Mouse (Mus musculus) c-Kit-positive CD71-negative TER-119-negative erythroid progenitor cells, embryonic 14.5 days (primary cell): ENCODE measurements around the gene St8sia1.

Experiments
- DNase-seq: peaks from one replicate; pipeline ENCODE4 v3.0.0-alpha.2; 2013; ENCODE audit warnings: low read depth

St8sia1 gene

GRCm38 (mm10) chr6:142823008-142823787, 141.1 kb downstream of the St8sia1 start:
- no peak for DNase-seq

DNA sequence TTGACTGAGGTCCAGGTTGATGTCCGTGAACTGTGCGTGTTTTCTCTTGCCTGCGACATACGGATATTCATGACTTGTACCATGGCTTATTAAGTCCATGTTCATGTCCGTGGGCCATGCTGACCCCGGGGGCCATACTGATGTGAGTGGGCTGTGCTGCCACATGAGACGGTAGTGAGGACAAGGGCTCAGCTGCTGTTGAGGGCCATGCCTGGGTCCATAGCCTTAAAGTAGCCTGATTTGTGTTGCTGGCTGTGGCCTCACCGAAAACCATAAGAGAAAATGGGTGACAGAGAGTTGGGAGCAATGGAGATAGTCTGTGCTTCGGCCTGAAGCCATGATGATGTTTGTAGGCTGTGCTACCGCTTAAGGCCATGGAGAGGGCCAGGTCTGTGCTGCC, 145.9 kb downstream of the St8sia1 start:
- no peak for DNase-seq

DNA sequence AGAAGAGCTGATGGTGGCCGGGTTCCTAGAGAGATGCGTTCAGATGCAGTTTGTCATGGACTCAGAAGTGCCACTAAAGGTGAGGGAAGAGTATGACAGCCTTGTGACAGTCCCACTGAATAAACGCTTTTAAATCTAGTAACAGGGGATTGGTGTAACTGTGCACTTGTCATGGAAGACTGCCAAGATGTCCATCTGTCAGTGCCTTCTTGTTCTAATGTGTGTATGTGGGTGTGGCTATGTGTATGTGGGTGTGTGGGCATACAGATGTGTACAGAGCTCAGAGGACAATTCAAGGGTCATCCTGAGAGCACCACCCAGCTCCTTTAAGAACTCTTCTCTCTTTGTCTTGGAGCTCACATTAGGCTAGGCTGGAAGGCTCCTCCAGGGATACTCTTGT, 148.7 kb downstream of the St8sia1 start:
- DNase-seq = no peak

DNA sequence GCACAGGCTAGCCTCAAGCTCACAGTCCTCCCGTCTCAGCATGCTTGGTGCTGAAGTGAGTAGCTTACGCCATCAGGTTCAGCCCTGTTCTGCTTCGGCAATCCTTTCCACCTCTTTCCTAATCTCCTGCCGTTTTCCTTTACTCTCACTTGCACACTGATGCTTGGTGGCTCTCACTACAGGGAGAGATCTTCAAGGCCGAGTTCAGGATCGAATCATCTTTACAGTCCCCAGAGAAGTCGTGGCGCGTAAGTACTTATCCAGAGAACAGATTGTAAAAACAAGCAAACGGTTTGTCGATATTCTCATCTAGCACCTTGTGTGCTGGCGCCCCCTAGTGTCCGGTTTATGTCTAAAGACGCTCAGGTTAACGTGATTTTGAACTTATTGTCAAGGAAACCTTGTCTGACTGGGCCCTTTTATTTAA, 149.7 kb downstream of the St8sia1 start:
- DNase-seq = peak; percentile 80

DNA sequence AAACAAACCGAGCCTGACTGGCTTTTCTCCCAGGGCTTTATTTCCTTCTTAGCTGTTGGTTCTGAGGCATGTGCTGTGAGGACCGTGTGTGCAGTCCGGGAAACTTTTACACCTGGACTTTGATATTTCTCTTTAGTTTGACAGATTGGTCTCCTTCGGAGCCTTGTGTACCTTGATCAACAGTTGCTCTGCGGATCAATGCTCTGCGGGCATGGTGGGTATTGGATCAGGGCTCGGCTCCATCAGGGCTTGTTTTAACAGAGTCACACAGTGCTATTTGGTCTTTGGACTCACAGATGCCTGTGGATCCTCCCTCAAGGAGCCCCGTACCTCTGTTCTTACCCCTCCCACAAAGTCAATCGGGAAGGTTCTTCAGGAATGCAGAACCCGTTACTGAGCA, 150.2 kb downstream of the St8sia1 start:
- no peak for DNase-seq

DNA sequence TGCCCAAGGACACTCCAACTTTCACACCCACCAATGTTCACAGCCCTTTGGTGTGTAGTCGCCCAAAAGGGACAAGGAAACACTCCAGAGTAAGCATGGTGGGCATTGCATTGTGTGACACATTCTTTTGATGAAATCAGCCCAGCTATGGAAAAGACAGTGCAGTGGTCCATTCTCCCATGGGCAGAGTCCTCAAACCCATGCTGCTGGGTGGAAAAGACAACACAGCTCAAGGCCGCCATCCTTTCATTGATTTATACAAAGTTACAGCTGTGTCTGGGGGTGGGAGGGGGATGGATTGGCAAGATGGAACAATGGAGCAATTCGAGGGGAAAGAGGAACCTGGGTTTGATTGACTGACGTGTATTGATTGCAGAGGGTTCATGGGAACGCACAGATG, 151.3 kb downstream of the St8sia1 start:
- DNase-seq = no peak

DNA sequence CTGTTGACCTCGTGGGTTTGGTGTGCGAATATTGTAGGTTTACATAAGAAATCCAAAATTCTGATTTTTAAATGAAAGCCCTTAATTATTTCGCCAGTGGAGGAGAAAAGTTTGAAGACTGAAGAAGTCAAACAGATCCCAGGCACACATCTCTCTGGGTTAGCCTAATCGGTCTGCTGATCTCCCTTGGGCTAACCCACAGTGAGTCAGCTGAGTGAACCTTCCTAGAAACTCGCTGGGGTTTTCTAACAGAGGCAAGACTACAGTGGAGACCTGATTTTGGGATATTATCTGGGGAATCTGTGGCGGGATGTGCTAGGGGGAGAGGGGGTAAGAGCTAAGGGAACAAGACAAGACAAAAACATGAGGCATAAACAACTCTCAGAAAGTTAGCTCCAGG, 154.0 kb downstream of the St8sia1 start:
- DNase-seq = no peak

GRCm38 (mm10) chr6:142809373-142810098, 154.7 kb downstream of the St8sia1 start:
- DNase-seq = no peak

- no peak for DNase-seq
Observed at GRCm38 (mm10) chr6:142806326-142806725, 157.9 kb downstream of the St8sia1 start.

DNA sequence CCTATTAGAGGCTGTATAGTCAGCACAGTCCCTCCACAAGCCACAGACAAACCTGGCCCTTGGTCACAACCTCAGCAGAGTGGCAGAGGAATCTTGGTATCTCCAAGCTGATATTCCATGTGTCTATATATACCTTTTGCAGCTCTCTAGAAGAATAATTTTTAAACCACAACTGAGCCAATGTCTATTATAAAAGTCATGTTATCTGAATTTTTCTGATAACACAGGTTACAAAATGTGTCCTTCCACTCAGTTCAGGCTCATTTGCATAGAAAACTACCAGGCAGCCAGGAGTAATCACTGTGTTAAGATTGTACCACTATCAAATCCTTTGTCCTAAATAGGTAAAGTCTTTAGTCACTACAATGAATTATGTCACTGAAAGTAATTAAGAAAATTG, 159.8 kb downstream of the St8sia1 start, which contains the start of gene Sult6b2:
Sult6b2 (minus strand) TSS at position 101 of the 400 bp plus-strand sequence.
- DNase-seq = no peak

GRCm38 (mm10) chr6:142802617-142803525, 161.4 kb downstream of the St8sia1 start:
- no peak for DNase-seq

GRCm38 (mm10) chr6:142801687-142802086, 162.6 kb downstream of the St8sia1 start:
- no peak for DNase-seq

DNA sequence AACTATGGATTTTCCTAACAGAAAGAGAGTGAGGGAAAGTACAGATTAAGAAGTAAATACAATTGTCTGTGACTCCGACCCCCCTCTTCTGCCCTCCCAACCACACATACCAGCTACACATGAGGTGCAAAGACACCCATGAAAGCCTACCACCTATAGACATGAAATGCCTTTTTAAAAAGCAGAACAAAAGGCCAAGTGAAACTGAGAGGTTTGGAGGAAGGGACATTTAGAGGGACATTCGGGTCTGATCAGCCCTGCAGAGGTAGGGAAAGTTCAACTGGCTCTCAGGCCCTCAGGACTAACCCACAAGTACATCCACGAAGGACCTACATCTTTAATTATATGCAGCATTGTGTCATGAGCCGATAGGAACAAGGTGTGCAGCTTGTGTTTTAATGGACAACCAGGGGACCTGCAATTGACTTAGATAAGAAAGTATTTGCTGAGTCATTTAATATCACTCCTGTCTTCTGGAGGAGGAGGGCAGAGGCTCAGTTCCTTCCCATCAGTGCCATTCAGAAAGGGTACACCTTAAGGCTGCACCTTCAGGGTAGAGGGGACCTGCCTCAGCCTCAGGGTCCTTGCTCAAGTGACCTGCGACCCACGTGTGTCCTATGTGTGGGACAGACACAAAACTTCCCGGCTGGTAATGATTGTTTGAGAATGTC, 164.4 kb downstream of the St8sia1 start:
- no peak for DNase-seq

- DNase-seq = no peak
Observed at GRCm38 (mm10) chr6:142798837-142799236, 165.4 kb downstream of the St8sia1 start.

- no peak for DNase-seq
Observed at GRCm38 (mm10) chr6:142797996-142798395, 166.3 kb downstream of the St8sia1 start.

GRCm38 (mm10) chr6:142795655-142796441, 168.4 kb downstream of the St8sia1 start:
- no peak for DNase-seq

GRCm38 (mm10) chr6:142795087-142795486, 169.2 kb downstream of the St8sia1 start:
- DNase-seq = no peak

- no peak for DNase-seq
Observed at GRCm38 (mm10) chr6:142793468-142793867, 170.8 kb downstream of the St8sia1 start.

- DNase-seq = no peak
Observed at GRCm38 (mm10) chr6:142792241-142792968, 171.8 kb downstream of the St8sia1 start.

- no peak for DNase-seq
Observed at GRCm38 (mm10) chr6:142789736-142790135, 174.5 kb downstream of the St8sia1 start.
